Mouse (Mus musculus) lung, embryonic 16.5 days (tissue): Measurements from ENCODE around the gene Elmo2. TPM values are rescaled to one million over a fixed set of nuclear protein-coding genes. Genes with fewer than 3 reads are reported as not detected.
A peak's percentile ranks its signal among the peaks of the same experiment; 100 is the strongest.

Source experiments
- ATAC-seq: fragments of 200-750 bp; cut with Nextera tagmentation; 2 replicates; pipeline ENCODE4 v1.8.0; 2017; ENCODE audit warnings: low read depth, mild to moderate bottlenecking, moderate library complexity
- H3K27ac ChIP-seq: fragments of 300-500 bp; sonication (generic); 2 replicates; pipeline ENCODE4 v1.5.1; 2014; ENCODE audit warnings: mild to moderate bottlenecking, control low read depth, low read length
- H3K27me3 ChIP-seq: fragments of 300-500 bp; sonication (generic); 2 replicates; pipeline ENCODE4 v1.6.1; 2014; ENCODE audit warnings: low read depth, low read length, mixed read lengths; ENCODE audit not compliant: control insufficient read depth, insufficient read depth
- H3K36me3 ChIP-seq: fragments of 300-500 bp; sonication (generic); 2 replicates; pipeline ENCODE4 v1.6.1; 2014; ENCODE audit warnings: low read length; ENCODE audit not compliant: control insufficient read depth, insufficient read depth
- H3K4me1 ChIP-seq: fragments of 300-500 bp; sonication (generic); replicated peaks from 2 replicates; pipeline ENCODE4 v1.6.1; 2014; ENCODE audit warnings: low read length, mixed read lengths; ENCODE audit not compliant: control insufficient read depth, insufficient read depth
- H3K4me2 ChIP-seq: fragments of 300-500 bp; sonication (generic); 2 replicates; pipeline ENCODE4 v1.6.1; 2014; ENCODE audit warnings: low read depth, low read length, control low read depth
- H3K4me3 ChIP-seq: fragments of 300-500 bp; sonication (generic); 2 replicates; pipeline ENCODE4 v1.5.1; 2014; ENCODE audit warnings: mild to moderate bottlenecking, low read length, control low read depth
- H3K9ac ChIP-seq: fragments of 300-500 bp; sonication (generic); 2 replicates; pipeline ENCODE4 v1.6.1; 2014; ENCODE audit warnings: low read length, control low read depth
- H3K9me3 ChIP-seq: fragments of 300-500 bp; sonication (generic); 2 replicates; pipeline ENCODE4 v1.6.1; 2016; ENCODE audit warnings: low read length; ENCODE audit not compliant: control insufficient read depth
- WGBS: fragments of 180-500 bp; shearing (Covaris S2); extraction: QIAGEN DNeasy Blood & Tissue Kit; methylation state at CpG from one replicate; pipeline ENCODE4 v1.1.7; 2014; 5-methylcytosine and 5-hydroxymethylcytosine counted together
- polyA plus RNA-seq: library from polyadenylated mRNA; unstranded; fragments of >200 nt; fragmentation: Nextera tagmentation; extraction: Ambion mirVana; gene quantifications from 2 replicates; pipeline ENCODE4 v1.2.1, GENCODE M21; 2015

Elmo2 gene
- polyA plus RNA-seq, 1 experiment from 2014 or later = 82.8 TPM

GRCm38 (mm10) chr2:165250903-165251302 lies 75.4 kb downstream of the Elmo2 start:
- no peak for ATAC-seq
- WGBS = 29% methylated on average over 1 of the region's 1 CpGs
- peaks cover 34% of the 10 kb centered on the region for H3K27me3 ChIP-seq
- peaks cover 5% of the 10 kb centered on the region for H3K4me1 ChIP-seq
- no peak overlapping the region for H3K27ac ChIP-seq
- no peak overlapping the region for H3K4me3 ChIP-seq
- no peak overlapping the region for H3K4me2 ChIP-seq
- H3K9ac ChIP-seq = no peak overlapping the region
- H3K9me3 ChIP-seq = no peaks in the 10 kb centered on the region
- H3K36me3 ChIP-seq = no peaks in the 10 kb centered on the region

GRCm38 (mm10) chr2:165248967-165249366 lies 77.3 kb downstream of the Elmo2 start:
- 20% methylated on average over 3 of the region's 3 CpGs for WGBS
- Histone ChIP-seq H3K4me2 (no peak overlapping the region), H3K9ac (no peak overlapping the region), H3K4me1 (peaks cover 5% of the 10 kb centered on the region), H3K4me3 (no peak overlapping the region), H3K27ac (no peak overlapping the region), H3K27me3 (peaks cover 31% of the 10 kb centered on the region), H3K36me3 (no peaks in the 10 kb centered on the region), H3K9me3 (no peaks in the 10 kb centered on the region)
- peak; percentile 86 for ATAC-seq

DNA sequence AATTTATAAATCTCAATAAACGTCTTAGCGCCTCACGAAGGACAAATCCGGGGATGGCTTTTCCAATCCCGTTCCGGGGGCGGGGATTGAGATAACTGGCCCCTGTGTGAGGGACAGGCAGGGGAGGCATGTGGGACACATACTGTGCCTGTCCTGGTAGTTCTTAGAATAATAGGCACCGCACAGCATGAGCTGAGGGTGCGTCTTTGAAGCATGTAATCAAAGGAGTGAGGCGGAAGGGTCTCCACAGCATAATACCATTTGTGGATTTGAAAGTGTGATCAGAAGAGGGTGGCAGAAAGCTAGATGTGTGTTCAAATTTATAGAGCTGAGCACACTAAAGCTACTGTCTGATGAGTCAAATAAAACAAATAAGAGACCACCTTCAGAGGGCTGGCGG lies 79.9 kb downstream of the Elmo2 start:
- H3K27ac ChIP-seq = no peak overlapping the region
- H3K4me3 ChIP-seq = no peak overlapping the region
- no peak for ATAC-seq
- H3K9me3 ChIP-seq = no peaks in the 10 kb centered on the region
- H3K27me3 ChIP-seq = peaks cover 35% of the 10 kb centered on the region
- no peak overlapping the region for H3K4me2 ChIP-seq
- WGBS = 21% methylated on average over 11 of the region's 11 CpGs
- no peaks in the 10 kb centered on the region for H3K36me3 ChIP-seq
- peaks cover 5% of the 10 kb centered on the region for H3K4me1 ChIP-seq
- no peak overlapping the region for H3K9ac ChIP-seq

- no peak overlapping the region; the same call in 1 of the 2 replicates for H3K9ac ChIP-seq
- no peaks in the 10 kb centered on the region for H3K9me3 ChIP-seq
- H3K27me3 ChIP-seq = peaks cover 60% of the 10 kb centered on the region
- no peak overlapping the region for H3K27ac ChIP-seq
- H3K4me1 ChIP-seq = no peaks in the 10 kb centered on the region
- no peak overlapping the region for H3K4me3 ChIP-seq
- no peak for ATAC-seq
- H3K36me3 ChIP-seq = no peaks in the 10 kb centered on the region
- no peak overlapping the region for H3K4me2 ChIP-seq
- 5% methylated on average over 11 of the region's 11 CpGs for WGBS
Observed at GRCm38 (mm10) chr2:165243122-165243720, 83.1 kb downstream of the Elmo2 start.

DNA sequence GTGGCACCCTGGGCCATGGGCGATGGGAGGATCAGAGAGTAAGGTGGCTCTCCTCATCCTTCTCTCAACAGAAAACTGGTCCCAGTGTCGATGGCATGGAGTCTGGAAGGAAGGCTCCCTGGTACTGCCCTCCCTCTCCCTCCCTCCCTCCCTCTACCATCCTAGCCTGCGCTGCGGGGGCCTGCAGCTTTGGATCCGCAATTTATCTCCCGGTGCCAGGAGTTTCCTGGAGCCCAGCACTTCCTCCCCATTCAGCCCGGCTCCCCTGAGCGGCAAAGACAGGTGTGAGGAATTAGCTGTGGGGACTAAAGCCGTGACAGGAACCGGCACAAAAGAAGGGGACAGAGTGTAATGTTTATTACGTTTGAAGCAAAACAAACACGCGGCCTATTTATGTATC lies 83.7 kb downstream of the Elmo2 start:
- H3K4me3 ChIP-seq = no peak overlapping the region
- WGBS = 2% methylated on average over 13 of the region's 13 CpGs
- no peak overlapping the region for H3K4me2 ChIP-seq
- H3K9me3 ChIP-seq = no peaks in the 10 kb centered on the region
- no peak overlapping the region for H3K27ac ChIP-seq
- no peak for ATAC-seq
- no peak overlapping the region for H3K9ac ChIP-seq
- H3K27me3 ChIP-seq = peaks cover 66% of the 10 kb centered on the region
- H3K4me1 ChIP-seq = no peaks in the 10 kb centered on the region
- H3K36me3 ChIP-seq = no peaks in the 10 kb centered on the region

DNA sequence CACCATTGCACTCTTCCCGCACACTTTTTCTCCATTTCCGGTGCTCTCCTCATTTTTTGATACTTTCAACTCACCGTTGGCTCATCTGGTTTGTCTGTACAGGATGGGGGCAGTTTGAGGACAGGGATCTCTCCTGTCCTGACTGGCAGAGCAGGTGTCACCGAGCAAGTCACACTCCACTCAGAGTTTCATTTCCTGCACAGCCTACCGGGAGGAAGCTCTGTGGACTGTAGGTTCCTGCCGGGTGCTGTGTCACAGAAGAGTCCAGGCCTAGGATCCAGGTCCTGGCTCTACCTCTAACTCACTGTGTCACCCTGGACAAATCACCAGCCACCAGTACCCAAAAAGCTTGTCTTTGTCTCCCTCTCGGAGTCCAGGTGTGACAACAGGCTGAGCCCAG lies 84.5 kb downstream of the Elmo2 start:
- Histone ChIP-seq H3K36me3 (no peaks in the 10 kb centered on the region), H3K4me3 (no peak overlapping the region), H3K9me3 (no peaks in the 10 kb centered on the region), H3K4me2 (no peak overlapping the region), H3K4me1 (no peaks in the 10 kb centered on the region), H3K27ac (no peak overlapping the region), H3K9ac (no peak overlapping the region), H3K27me3 (peaks cover 62% of the 10 kb centered on the region)
- 40% methylated on average over 7 of the region's 7 CpGs for WGBS
- no peak for ATAC-seq

DNA sequence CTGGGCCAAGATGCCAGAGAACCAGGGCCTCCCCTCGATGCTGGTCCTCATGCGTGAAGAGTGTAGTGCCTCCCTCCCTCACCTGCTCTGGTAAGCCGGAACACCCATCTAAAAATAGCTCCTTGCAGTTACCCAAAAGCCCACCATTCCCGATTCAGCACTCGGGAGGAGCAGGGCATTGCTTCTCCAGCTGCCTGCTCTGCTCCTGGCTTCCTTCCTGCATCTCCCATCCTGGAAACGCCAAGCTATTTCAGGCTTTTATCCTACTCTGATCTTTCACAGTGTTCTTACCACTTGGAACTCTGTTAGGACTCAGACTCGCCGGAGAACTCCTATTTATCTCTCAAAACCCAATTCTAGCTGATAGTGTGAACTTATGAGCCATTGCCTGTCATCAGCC lies 85.9 kb downstream of the Elmo2 start:
- no peak overlapping the region for H3K4me3 ChIP-seq
- no peak for ATAC-seq
- no peaks in the 10 kb centered on the region for H3K9me3 ChIP-seq
- no peak overlapping the region for H3K9ac ChIP-seq
- H3K4me2 ChIP-seq = no peak overlapping the region
- H3K27me3 ChIP-seq = peaks cover 69% of the 10 kb centered on the region
- H3K27ac ChIP-seq = no peak overlapping the region
- H3K4me1 ChIP-seq = no peaks in the 10 kb centered on the region; the same call in 1 of the 2 replicates
- WGBS = 29% methylated on average over 8 of the region's 8 CpGs
- H3K36me3 ChIP-seq = no peaks in the 10 kb centered on the region

- Histone ChIP-seq H3K27me3 (peaks cover 74% of the 10 kb centered on the region), H3K36me3 (no peaks in the 10 kb centered on the region), H3K4me2 (no peak overlapping the region), H3K4me1 (peaks cover 5% of the 10 kb centered on the region), H3K9ac (no peak overlapping the region), H3K4me3 (no peak overlapping the region), H3K27ac (no peak overlapping the region), H3K9me3 (no peaks in the 10 kb centered on the region)
- WGBS = 10% methylated on average over 15 of the region's 15 CpGs
- no peak for ATAC-seq
Observed at GRCm38 (mm10) chr2:165239533-165240144, 86.6 kb downstream of the Elmo2 start.

- 13% methylated on average over 12 of the region's 12 CpGs for WGBS
- H3K4me1 ChIP-seq = peaks cover 12% of the 10 kb centered on the region
- no peaks in the 10 kb centered on the region for H3K9me3 ChIP-seq
- no peak for ATAC-seq
- no peak overlapping the region for H3K4me3 ChIP-seq
- H3K9ac ChIP-seq = no peak overlapping the region
- H3K27ac ChIP-seq = no peak overlapping the region
- H3K27me3 ChIP-seq = peaks cover 85% of the 10 kb centered on the region
- no peak overlapping the region for H3K4me2 ChIP-seq
- no peaks in the 10 kb centered on the region for H3K36me3 ChIP-seq
Observed at GRCm38 (mm10) chr2:165238416-165239145, 87.7 kb downstream of the Elmo2 start.
